Mouse (Mus musculus): Measurements from ENCODE around the gene Iqgap2.

GRCm38 (mm10) chr13:95638894-95639293, 252.8 kb downstream of the Iqgap2 start:
- TF ChIP-seq CTCF (IDR thresholded peaks at IDR 0.05; ENCODE audit: control insufficient read depth, insufficient read depth, low read length) (no peak), POLR2A (IDR thresholded peaks at IDR 0.05; ENCODE audit: borderline replicate concordance, control insufficient read depth, low read depth, low read length) (no peak)

Data from bone marrow, adult 2 months (tissue).